Mouse (Mus musculus) limb, embryonic 13.5 days (tissue): ENCODE results near the gene Apol7a. TPM values are rescaled to one million over a fixed set of nuclear protein-coding genes. Genes with fewer than 3 reads are reported as not detected.

ENCODE experiments used
- ATAC-seq: fragments of 200-750 bp; cut with Nextera tagmentation; 2 replicates; pipeline ENCODE4 v1.8.0; 2017; ENCODE audit warnings: low read depth, moderate number of reproducible peaks, moderate TSS enrichment; ENCODE audit not compliant: low FRiP score
- H3K27ac ChIP-seq: fragments of 300-500 bp; sonication (generic); 2 replicates; pipeline ENCODE4 v1.5.1; 2015; ENCODE audit warnings: inconsistent platforms, mild to moderate bottlenecking, moderate library complexity
- H3K27me3 ChIP-seq: fragments of 300-500 bp; sonication (generic); 2 replicates; pipeline ENCODE4 v1.6.1; 2015; ENCODE audit warnings: mild to moderate bottlenecking, inconsistent platforms
- H3K36me3 ChIP-seq: fragments of 300-500 bp; sonication (generic); 2 replicates; pipeline ENCODE4 v1.6.1; 2015; ENCODE audit warnings: inconsistent platforms, mild to moderate bottlenecking, moderate library complexity
- H3K4me1 ChIP-seq: fragments of 300-500 bp; sonication (generic); 2 replicates; pipeline ENCODE4 v1.6.1; 2015; ENCODE audit warnings: inconsistent platforms
- H3K4me2 ChIP-seq: fragments of 300-500 bp; sonication (generic); replicated peaks from 2 replicates; pipeline ENCODE4 v1.6.1; 2015; ENCODE audit warnings: inconsistent platforms, mild to moderate bottlenecking, moderate library complexity
- H3K4me3 ChIP-seq: fragments of 300-500 bp; sonication (generic); 2 replicates; pipeline ENCODE4 v1.5.1; 2015; ENCODE audit warnings: moderate library complexity, mild to moderate bottlenecking, inconsistent platforms
- H3K9ac ChIP-seq: fragments of 300-500 bp; sonication (generic); 2 replicates; pipeline ENCODE4 v1.6.1; 2015; ENCODE audit warnings: mild to moderate bottlenecking, inconsistent platforms
- H3K9me3 ChIP-seq: fragments of 300-500 bp; sonication (generic); 2 replicates; pipeline ENCODE4 v1.6.1; 2016; ENCODE audit warnings: inconsistent platforms
- WGBS: fragments of 180-500 bp; shearing (Covaris S2); methylation state at CpG from one replicate; pipeline ENCODE4 v1.1.7; 2015; 5-methylcytosine and 5-hydroxymethylcytosine counted together
- polyA plus RNA-seq: library from polyadenylated mRNA; unstranded; fragments of >200 nt; fragmentation: Nextera tagmentation; extraction: Ambion mirVana; gene quantifications from 2 replicates; pipeline ENCODE4 v1.2.1, GENCODE M21; 2015

The Apol7a gene
- polyA plus RNA-seq, 1 experiment from 2014 or later: not detected

- Histone ChIP-seq H3K4me1 (peaks cover 37% of the 10 kb centered on the region), H3K9ac (no peak overlapping the region), H3K9me3 (no peaks in the 10 kb centered on the region), H3K4me3 (no peak overlapping the region), H3K27ac (no peak overlapping the region), H3K4me2 (no peak overlapping the region), H3K27me3 (no peaks in the 10 kb centered on the region), H3K36me3 (no peaks in the 10 kb centered on the region)
- ATAC-seq: no peak
- 91% methylated on average over 6 of the region's 6 CpGs for WGBS
These were observed 56.9 kb downstream of the Apol7a start for GRCm38 (mm10) chr15:77342005-77342404.

GRCm38 (mm10) chr15:77340581-77340980 is 58.3 kb downstream of the Apol7a start:
- Histone ChIP-seq H3K27me3 (no peaks in the 10 kb centered on the region), H3K4me2 (no peak overlapping the region), H3K9ac (no peak overlapping the region), H3K9me3 (no peaks in the 10 kb centered on the region), H3K4me1 (peaks cover 48% of the 10 kb centered on the region), H3K4me3 (no peak overlapping the region), H3K36me3 (no peaks in the 10 kb centered on the region), H3K27ac (no peak overlapping the region)
- no peak for ATAC-seq

- H3K27me3 ChIP-seq: no peaks in the 10 kb centered on the region
- H3K9me3 ChIP-seq: no peaks in the 10 kb centered on the region
- H3K4me1 ChIP-seq: peaks cover 37% of the 10 kb centered on the region
- no peak overlapping the region for H3K4me2 ChIP-seq
- no peak for ATAC-seq
- no peak overlapping the region for H3K4me3 ChIP-seq
- no peaks in the 10 kb centered on the region for H3K36me3 ChIP-seq
- H3K27ac ChIP-seq: no peak overlapping the region
- 42% methylated on average over 8 of the region's 8 CpGs for WGBS
- no peak overlapping the region for H3K9ac ChIP-seq
These were observed 59.9 kb downstream of the Apol7a start for GRCm38 (mm10) chr15:77338924-77339429.

GRCm38 (mm10) chr15:77338451-77338850 is 60.5 kb downstream of the Apol7a start:
- no peak overlapping the region for H3K27ac ChIP-seq
- WGBS: 72% methylated on average over 7 of the region's 7 CpGs

More at GRCm38 (mm10) chr15:77338451-77338850, 60.5 kb downstream of the Apol7a start:
- Histone ChIP-seq H3K9ac (no peak overlapping the region), H3K9me3 (no peaks in the 10 kb centered on the region), H3K4me1 (peaks cover 32% of the 10 kb centered on the region), H3K27me3 (no peaks in the 10 kb centered on the region), H3K4me3 (no peak overlapping the region), H3K4me2 (no peak overlapping the region), H3K36me3 (no peaks in the 10 kb centered on the region)
- ATAC-seq: no peak

Other genes starting within 250 kb of the Apol7a start
- 78.4 and 83.1 TPM in 2 replicates for gene Rbfox2, start 92.1 kb downstream of the Apol7a start, polyA plus RNA-seq
- gene Apol9a, start 12.0 kb upstream of the Apol7a start, polyA plus RNA-seq: not detected in 2 replicates
- gene Apol7b, start 48.4 kb upstream of the Apol7a start, polyA plus RNA-seq: 0.13 TPM in 1 of 2 replicates, not detected in the other
- not detected in 2 replicates for gene Apol10a, start 77.9 kb upstream of the Apol7a start, polyA plus RNA-seq
- gene Apol11a, start 109.2 kb upstream of the Apol7a start, polyA plus RNA-seq: not detected in 2 replicates
- not detected in 2 replicates for gene Apol7c, start 134.2 kb upstream of the Apol7a start, polyA plus RNA-seq
- not detected in 2 replicates for gene 1700025B11Rik, start 162.8 kb upstream of the Apol7a start, polyA plus RNA-seq
- gene Apol10b, start 197.0 kb upstream of the Apol7a start, polyA plus RNA-seq: 0.08 and 0.18 TPM in 2 replicates
- gene Gm36245, start 200.1 kb upstream of the Apol7a start, polyA plus RNA-seq: not detected in 2 replicates
- gene Apol11b, start 244.2 kb upstream of the Apol7a start, polyA plus RNA-seq: 0.08 TPM in 1 of 2 replicates, not detected in the other